Mouse (Mus musculus) midbrain, postnatal 0 days (tissue): ENCODE measurements around the gene Zmpste24. TPM values are rescaled to one million over a fixed set of nuclear protein-coding genes. Genes with fewer than 3 reads are reported as not detected.

ENCODE experiments used
- ATAC-seq: fragments of 200-750 bp; cut with Nextera tagmentation; 2 replicates; pipeline ENCODE4 v1.8.0; 2017; ENCODE audit warnings: moderate number of reproducible peaks, mild to moderate bottlenecking, moderate TSS enrichment, moderate library complexity; ENCODE audit not compliant: low FRiP score
- DNase-seq: peaks from one replicate; pipeline ENCODE4 v3.0.0-alpha.2; 2015; ENCODE audit warnings: low spot score
- H3K27ac ChIP-seq: fragments of 300-500 bp; sonication (generic); 2 replicates; pipeline ENCODE4 v1.5.1; 2014; ENCODE audit warnings: low read depth, mild to moderate bottlenecking, low read length, mixed read lengths
- H3K27me3 ChIP-seq: fragments of 300-500 bp; sonication (generic); 2 replicates; pipeline ENCODE4 v1.6.1; 2014; ENCODE audit warnings: low read length, control low read depth, mixed read lengths; ENCODE audit not compliant: insufficient read depth
- H3K36me3 ChIP-seq: fragments of 300-500 bp; sonication (generic); 2 replicates; pipeline ENCODE4 v1.6.1; 2014; ENCODE audit warnings: low read length, control low read depth, mixed read lengths; ENCODE audit not compliant: insufficient read depth
- H3K4me1 ChIP-seq: fragments of 300-500 bp; sonication (generic); 2 replicates; pipeline ENCODE4 v1.6.1; 2014; ENCODE audit warnings: mild to moderate bottlenecking, control low read depth, antibody characterized with exemption, low read length, mixed read lengths; ENCODE audit not compliant: insufficient read depth
- H3K4me2 ChIP-seq: fragments of 300-500 bp; sonication (generic); 2 replicates; pipeline ENCODE4 v1.6.1; 2014; ENCODE audit warnings: low read depth, mild to moderate bottlenecking, low read length, mixed read lengths; ENCODE audit not compliant: poor library complexity, severe bottlenecking
- H3K4me3 ChIP-seq: fragments of 300-500 bp; sonication (generic); 2 replicates; pipeline ENCODE4 v1.5.1; 2014; ENCODE audit warnings: low read depth, mild to moderate bottlenecking, low read length, moderate library complexity
- H3K9ac ChIP-seq: fragments of 300-500 bp; sonication (generic); replicated peaks from 2 replicates; pipeline ENCODE4 v1.6.1; 2014; ENCODE audit warnings: mild to moderate bottlenecking, low read length, moderate library complexity, mixed read lengths; ENCODE audit not compliant: poor library complexity, severe bottlenecking
- H3K9me3 ChIP-seq: fragments of 300-500 bp; sonication (generic); 2 replicates; pipeline ENCODE4 v1.6.1; 2016; ENCODE audit warnings: low read length, control low read depth
- CTCF ChIP-seq: IDR thresholded peaks from 2 replicates; pipeline ENCODE4 v1.5.1; 2016; ENCODE audit warnings: antibody characterized with exemption, mild to moderate bottlenecking
- WGBS: fragments of 180-500 bp; shearing (Covaris S2); extraction: QIAGEN DNeasy Blood & Tissue Kit; methylation state at CpG from one replicate; pipeline ENCODE4 v1.1.7; 2014; 5-methylcytosine and 5-hydroxymethylcytosine counted together
- polyA plus RNA-seq: library from polyadenylated mRNA; unstranded; fragments of >200 nt; fragmentation: Nextera tagmentation; extraction: Ambion mirVana; gene quantifications from 2 replicates; pipeline ENCODE4 v1.2.1, GENCODE M21; 2015
- total RNA-seq: library from RNA; depleted of rRNA; stranded (reverse); fragments of >200 nt; gene quantifications from 2 replicates; pipeline ENCODE4 v1.2.3, GENCODE M21; 2014

Zmpste24 gene
- total and polyA plus RNA-seq, 2 experiments from 2014 or later, result 17.0 to 19.9 TPM

DNA sequence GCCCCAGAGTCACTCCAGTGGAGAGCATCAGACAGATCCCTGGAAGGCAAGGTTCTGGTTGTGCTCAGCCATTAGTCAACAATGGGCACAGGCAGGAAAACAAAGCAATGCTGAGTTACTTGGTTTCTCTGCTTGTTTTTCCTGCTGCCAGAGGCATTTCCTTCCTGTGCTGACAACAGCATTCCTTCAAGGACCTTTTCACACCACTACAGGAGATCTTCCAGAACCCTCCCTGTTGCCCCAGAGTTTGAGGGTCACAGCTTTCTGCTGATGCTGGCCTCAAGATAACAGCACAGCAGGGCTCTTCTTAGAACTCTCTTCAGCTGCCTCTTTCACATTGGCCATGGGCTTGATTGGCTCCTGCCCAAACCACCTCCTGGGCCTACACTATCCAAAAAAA lies 76.1 kb downstream of the Zmpste24 start:
- no peak for TF ChIP-seq CTCF
- Histone ChIP-seq H3K9ac (no peak overlapping the region), H3K27me3 (no peaks in the 10 kb centered on the region), H3K4me3 (no peak overlapping the region), H3K27ac (no peak overlapping the region), H3K4me2 (no peak overlapping the region), H3K4me1 (no peaks in the 10 kb centered on the region), H3K36me3 (no peaks in the 10 kb centered on the region), H3K9me3 (no peaks in the 10 kb centered on the region)
- peak; percentile 4 for DNase-seq
- ATAC-seq, result no peak

DNA sequence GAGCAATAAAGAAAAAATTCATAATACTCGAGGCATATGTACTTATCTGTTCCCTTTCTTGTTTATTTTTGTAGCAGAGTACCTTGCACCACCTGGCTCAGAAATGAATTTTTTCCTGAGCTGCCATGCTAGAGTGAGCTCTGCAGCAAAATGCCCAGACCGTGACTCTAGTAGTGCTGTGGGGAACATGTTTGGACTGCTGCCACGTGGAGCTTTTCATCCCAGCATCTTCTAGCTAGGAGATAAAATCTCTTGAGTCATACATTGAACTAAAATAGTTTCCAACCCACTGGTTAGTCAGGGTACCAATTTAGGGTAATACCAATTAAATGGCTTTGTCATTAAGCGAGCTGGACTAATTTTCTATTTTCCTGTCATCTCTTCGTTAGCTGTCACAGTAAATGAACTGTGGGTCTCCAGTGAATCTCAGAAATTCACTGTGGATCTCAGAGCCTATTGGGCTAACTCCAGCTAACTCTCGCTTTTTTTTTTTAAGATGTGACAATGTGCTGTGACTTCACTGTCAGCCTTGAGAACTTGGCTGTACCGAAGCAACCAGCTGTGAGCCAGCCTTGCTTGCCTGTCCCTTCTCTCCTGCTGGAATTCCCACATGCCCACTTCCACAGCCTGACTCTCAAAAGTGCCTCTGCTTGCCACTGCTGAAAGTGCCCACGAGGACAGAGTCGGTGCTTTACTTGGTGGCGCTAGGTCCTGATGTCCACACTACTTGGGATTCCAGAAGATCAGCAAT lies 77.8 kb downstream of the Zmpste24 start:
- DNase-seq (peak; percentile 14), ATAC-seq (no peak)
- H3K4me1 ChIP-seq, result no peaks in the 10 kb centered on the region; the same call in 1 of the 2 replicates
- no peaks in the 10 kb centered on the region for H3K27me3 ChIP-seq
- H3K9me3 ChIP-seq, result no peaks in the 10 kb centered on the region
- no peak overlapping the region for H3K9ac ChIP-seq
- TF ChIP-seq CTCF, result no peak
- H3K27ac ChIP-seq, result no peak overlapping the region
- H3K4me3 ChIP-seq, result no peak overlapping the region
- H3K4me2 ChIP-seq, result no peak overlapping the region
- no peaks in the 10 kb centered on the region for H3K36me3 ChIP-seq
- WGBS, result 74% methylated on average over 10 of the region's 10 CpGs

DNA sequence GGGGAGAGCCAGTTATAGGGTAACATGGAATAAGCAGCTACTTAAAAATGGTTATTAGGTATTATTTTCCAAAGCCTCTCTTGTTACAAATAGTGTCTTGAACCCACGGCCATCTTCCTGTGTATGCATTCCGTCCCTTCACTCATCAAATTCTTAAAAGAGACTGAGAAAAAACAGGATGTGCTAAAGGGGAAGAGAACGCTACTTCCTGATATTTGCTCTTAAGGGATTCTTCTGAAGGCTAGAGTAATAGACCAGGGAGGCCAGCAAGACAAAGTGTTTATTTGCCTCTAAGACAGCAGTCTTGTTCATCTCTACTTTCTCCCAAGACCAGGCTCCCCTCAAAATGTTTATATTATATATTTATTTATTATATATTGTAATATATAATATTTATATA lies 79.8 kb downstream of the Zmpste24 start:
- H3K27ac ChIP-seq, result no peak overlapping the region
- H3K4me1 ChIP-seq, result no peaks in the 10 kb centered on the region; the same call in 1 of the 2 replicates
- ATAC-seq, result no peak
- WGBS, result 87% methylated on average over 3 of the region's 3 CpGs
- no peaks in the 10 kb centered on the region for H3K36me3 ChIP-seq
- no peak overlapping the region for H3K9ac ChIP-seq
- no peak for DNase-seq
- no peak for TF ChIP-seq CTCF
- no peaks in the 10 kb centered on the region for H3K9me3 ChIP-seq
- no peak overlapping the region for H3K4me2 ChIP-seq
- no peaks in the 10 kb centered on the region for H3K27me3 ChIP-seq
- H3K4me3 ChIP-seq, result no peak overlapping the region

DNA sequence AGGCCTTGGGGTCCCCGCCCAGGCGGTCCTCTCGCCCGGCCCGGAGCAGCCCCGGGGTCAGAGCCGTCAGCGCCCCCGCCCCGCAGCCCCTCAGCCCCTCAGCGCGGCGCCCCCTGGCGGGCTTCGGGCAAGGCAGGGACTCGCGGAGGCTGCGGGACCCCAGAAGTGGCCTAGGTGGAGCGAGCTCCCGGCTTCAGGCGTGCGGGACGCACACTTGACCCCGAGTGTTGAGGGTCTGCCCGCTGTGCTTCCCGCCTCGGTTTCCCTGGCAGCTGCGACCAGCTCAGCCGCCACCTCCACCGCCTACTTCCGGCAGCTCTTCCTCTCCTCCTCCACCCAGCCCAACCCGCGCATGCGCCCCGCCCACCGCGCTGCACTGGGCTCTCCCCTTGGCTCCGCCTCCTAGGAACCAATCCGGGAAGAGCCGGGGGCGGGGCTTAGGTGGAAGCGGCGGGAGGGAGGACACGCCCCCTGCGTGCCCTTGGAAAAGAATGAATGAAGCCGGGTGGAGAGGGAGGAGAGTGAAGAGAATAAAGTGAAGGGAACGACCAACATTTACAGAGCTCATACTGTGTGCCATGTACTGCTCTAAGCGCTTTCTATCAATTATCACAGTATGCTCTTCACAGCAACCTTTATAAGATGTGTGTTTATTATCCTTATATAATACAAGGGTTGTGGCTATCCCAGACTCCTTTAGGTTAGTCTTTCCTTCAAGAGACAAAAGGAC lies 80.9 kb downstream of the Zmpste24 start, which contains the start of gene Smap2:
Smap2 (minus strand) TSS at position 320 of the 730 bp plus-strand sequence.
- peak within 1 kb of the TSS; percentile 65 for H3K4me3 ChIP-seq
- peak; percentile 67 for TF ChIP-seq CTCF
- ATAC-seq, result peak; percentile 98
- H3K36me3 ChIP-seq, result no peaks in the 10 kb centered on the region
- WGBS, result under 1% methylated on average over 39 of the region's 48 CpGs
- H3K4me2 ChIP-seq, result peak within 1 kb of the TSS; percentile 69
- H3K9ac ChIP-seq, result peak within 1 kb of the TSS; percentile 82
- H3K9me3 ChIP-seq, result no peaks in the 10 kb centered on the region
- peak; percentile 98 for DNase-seq
- H3K4me1 ChIP-seq, result no peaks in the 10 kb centered on the region; the same call in 1 of the 2 replicates
- H3K27ac ChIP-seq, result peak within 1 kb of the TSS; percentile 67
- no peaks in the 10 kb centered on the region for H3K27me3 ChIP-seq

DNA sequence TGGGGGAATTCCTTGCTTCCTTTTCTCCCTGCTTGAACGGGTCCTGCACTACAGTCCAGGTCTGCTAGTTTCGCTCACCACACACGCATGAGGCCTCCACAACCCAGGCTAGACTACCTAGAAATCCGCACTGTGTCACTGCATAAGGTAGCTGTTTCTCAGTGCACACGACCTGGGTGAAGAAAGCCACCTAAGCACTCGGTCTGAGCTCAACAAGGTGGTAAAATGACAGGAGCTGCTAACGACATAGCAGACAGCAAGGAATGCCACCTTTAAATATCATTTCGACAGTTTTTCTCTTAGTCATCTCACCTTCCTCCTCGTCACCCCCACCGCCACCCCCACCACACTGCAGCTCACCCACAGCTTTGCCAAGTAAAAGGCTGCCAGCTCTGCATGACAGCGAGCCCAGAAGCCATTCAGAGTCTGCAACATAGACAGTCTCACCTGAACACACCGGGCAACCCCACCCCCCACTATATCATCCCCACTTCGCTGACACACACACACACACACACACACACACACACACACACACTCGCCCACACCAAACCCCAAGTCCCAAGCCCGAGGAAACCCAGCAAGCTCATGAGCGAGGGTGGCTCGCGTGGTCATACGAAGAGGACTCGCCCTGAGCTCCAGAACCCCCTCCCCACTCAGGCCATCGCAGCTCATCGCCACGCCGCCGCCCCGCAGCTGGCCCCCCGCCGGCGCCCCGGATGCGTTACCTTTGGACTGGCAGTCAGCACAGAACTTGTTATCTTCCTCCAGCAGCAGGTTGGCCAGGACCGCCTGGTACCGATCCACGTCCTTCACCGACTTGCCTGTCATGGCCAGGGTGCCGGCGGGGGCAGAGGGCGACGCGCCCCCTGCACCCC lies 81.8 kb downstream of the Zmpste24 start:
- Histone ChIP-seq H3K27me3 (no peaks in the 10 kb centered on the region), H3K27ac (peak overlapping the region; percentile 67), H3K4me3 (peak overlapping the region; percentile 65), H3K9ac (peak overlapping the region; percentile 82), H3K36me3 (no peaks in the 10 kb centered on the region), H3K9me3 (no peaks in the 10 kb centered on the region), H3K4me2 (peak overlapping the region; percentile 69), H3K4me1 (no peaks in the 10 kb centered on the region; the same call in 1 of the 2 replicates)
- no peak for TF ChIP-seq CTCF
- peak; percentile 57 for ATAC-seq
- DNase-seq, result peak; percentile 19
- WGBS, result 7% methylated on average over 38 of the region's 40 CpGs
